Mouse (Mus musculus): Measurements from ENCODE around the gene Lrrc4. TPM values are rescaled to one million over a fixed set of nuclear protein-coding genes. Genes with fewer than 3 reads are reported as not detected.

The Lrrc4 gene
- polyA plus RNA-seq, 1 experiment = 0.53 TPM

DNA sequence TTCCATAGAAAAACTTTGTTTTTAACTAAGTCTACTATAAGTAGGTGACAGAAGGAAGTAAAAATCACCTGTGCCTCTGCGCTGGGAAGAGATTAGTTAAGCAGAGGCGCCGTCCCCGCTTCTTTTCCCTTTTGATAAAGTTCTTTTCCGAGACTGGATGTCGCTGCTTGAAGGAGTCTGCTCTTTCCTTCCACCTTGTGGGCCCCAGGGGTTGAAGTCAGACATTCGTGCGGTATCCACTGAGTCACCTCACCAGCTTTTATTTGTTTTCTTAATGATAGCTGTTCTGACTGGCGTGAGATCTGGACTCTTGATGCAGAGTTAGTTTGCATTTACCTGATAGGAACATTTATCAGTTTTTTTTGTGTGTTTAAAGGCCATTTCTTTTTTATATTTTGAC lies 96.4 kb downstream of the Lrrc4 start:
- Histone ChIP-seq H3K36me3 (ENCODE audit: control insufficient read depth, insufficient read depth, low read length) (no peaks in the 10 kb centered on the region), H3K4me1 (ENCODE audit: control insufficient read depth, insufficient read depth, insufficient read length) (no peaks in the 10 kb centered on the region), H3K4me3 (ENCODE audit: extremely low read depth, insufficient read depth, insufficient read length) (no peak overlapping the region), H3K27me3 (ENCODE audit: control insufficient read depth, insufficient read depth, low read length) (no peaks in the 10 kb centered on the region), H3K27ac (ENCODE audit: insufficient read depth, low read length) (no peak overlapping the region)
- DNase-seq (ENCODE audit: low read depth in 1 of 2, low spot score in 2 of 2) = no peak
- TF ChIP-seq POLR2A (IDR thresholded peaks at IDR 0.05; ENCODE audit: low read depth, low read length) (no peak), CTCF (IDR thresholded peaks at IDR 0.05; ENCODE audit: extremely low read depth, insufficient read depth, insufficient read length, insufficient replicate concordance) (no peak)
- 93% methylated on average over 9 of the region's 9 CpGs for WGBS

DNA sequence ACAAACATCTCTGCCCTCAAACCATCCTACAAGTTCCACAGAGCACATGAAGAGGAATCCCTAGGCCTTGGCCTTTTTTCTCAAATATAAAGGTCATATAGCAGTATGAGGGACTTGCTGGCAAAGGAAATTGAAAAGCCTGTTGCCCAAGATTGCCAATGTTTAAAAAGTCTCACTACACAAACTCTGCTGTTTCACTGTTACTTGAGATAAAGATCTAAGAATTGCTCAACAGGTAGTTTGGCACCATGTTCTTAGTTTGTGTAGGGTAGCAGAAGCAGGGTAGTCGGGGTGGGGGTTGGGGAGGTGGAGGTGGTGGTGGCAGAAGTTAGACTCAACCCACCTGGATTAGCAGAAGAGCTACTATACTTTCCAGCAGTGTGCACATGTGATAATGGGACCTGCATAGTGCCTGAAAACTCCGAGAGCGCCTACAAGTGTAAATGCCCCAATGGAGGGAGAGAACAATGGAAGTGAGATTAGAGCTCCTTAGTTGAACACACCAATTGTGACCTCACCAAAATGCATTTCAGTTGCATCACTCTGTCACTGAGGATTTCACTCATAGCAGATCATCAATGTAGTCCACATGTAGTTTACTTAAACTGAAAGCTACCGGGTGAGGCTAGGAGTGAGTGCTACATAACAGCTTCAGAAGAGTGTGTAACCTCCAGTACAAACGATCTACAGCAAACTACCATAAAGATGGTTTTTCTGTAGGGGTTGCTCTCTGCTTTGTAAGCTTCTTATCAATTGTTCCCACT lies 97.5 kb downstream of the Lrrc4 start:
- no peak for DNase-seq (ENCODE audit: low read depth in 1 of 2, low spot score in 2 of 2)
- 86% methylated on average over 5 of the region's 5 CpGs for WGBS
- H3K36me3 ChIP-seq (ENCODE audit: control insufficient read depth, insufficient read depth, low read length) = no peaks in the 10 kb centered on the region
- H3K27me3 ChIP-seq (ENCODE audit: control insufficient read depth, insufficient read depth, low read length) = no peaks in the 10 kb centered on the region
- no peak for TF ChIP-seq CTCF (IDR thresholded peaks at IDR 0.05; ENCODE audit: extremely low read depth, insufficient read depth, insufficient read length, insufficient replicate concordance)
- no peak for TF ChIP-seq POLR2A (IDR thresholded peaks at IDR 0.05; ENCODE audit: low read depth, low read length)
- H3K4me3 ChIP-seq (ENCODE audit: extremely low read depth, insufficient read depth, insufficient read length) = no peak overlapping the region
- H3K27ac ChIP-seq (ENCODE audit: insufficient read depth, low read length) = no peak overlapping the region
- no peaks in the 10 kb centered on the region for H3K4me1 ChIP-seq (ENCODE audit: control insufficient read depth, insufficient read depth, insufficient read length)

DNA sequence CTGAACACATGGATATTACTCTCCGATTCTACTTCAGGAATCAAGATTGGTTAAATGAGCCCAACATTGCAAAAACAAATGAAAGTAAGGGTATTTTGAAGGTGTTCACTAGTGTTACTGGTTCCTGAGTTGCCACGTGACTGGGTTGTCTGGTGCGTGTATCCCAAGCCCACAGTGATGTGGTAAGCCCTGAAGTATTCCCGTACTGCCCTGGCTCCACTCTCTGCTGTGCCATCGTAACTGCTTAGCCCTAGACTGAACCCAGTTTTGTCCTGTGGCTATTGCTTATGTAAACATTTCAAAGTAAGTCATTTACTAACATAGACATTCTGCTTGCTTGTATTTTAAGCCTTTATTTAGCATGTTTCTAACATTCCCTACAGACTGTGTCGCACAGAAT lies 100.3 kb downstream of the Lrrc4 start:
- 96% methylated on average over 6 of the region's 6 CpGs for WGBS
- no peak for DNase-seq (ENCODE audit: low read depth in 1 of 2, low spot score in 2 of 2)

DNA sequence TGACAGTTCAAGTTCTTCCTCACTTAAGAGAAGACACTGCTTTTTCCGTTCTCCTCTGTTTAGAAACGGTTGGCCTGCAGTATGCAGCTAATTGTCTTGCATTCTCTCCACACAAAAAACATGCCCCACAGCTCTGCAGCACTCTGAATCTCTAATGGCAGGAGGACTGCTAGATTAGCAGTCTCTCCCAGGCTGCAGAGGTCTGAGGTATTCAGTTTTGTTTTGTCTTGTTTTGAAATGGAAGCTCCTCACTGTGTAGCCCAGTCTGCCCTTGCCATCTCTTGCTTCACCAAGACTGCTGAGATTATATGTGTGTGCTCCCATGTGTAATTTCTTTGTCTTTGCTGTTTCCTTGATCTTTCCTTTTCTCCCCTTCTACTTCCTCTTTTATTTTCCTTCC lies 101.9 kb downstream of the Lrrc4 start:
- 78% methylated on average over 2 of the region's 2 CpGs for WGBS
- Histone ChIP-seq H3K4me3 (ENCODE audit: extremely low read depth, insufficient read depth, insufficient read length) (no peak overlapping the region), H3K36me3 (ENCODE audit: control insufficient read depth, insufficient read depth, low read length) (peaks cover 2% of the 10 kb centered on the region), H3K27me3 (ENCODE audit: control insufficient read depth, insufficient read depth, low read length) (no peaks in the 10 kb centered on the region), H3K4me1 (ENCODE audit: control insufficient read depth, insufficient read depth, insufficient read length) (no peaks in the 10 kb centered on the region), H3K27ac (ENCODE audit: insufficient read depth, low read length) (no peak overlapping the region)
- TF ChIP-seq CTCF (IDR thresholded peaks at IDR 0.05; ENCODE audit: extremely low read depth, insufficient read depth, insufficient read length, insufficient replicate concordance) (no peak), POLR2A (IDR thresholded peaks at IDR 0.05; ENCODE audit: low read depth, low read length) (no peak)
- DNase-seq (ENCODE audit: low read depth in 1 of 2, low spot score in 2 of 2) = no peak

More for the DNA sequence above, 100.3 kb downstream of the Lrrc4 start:
- TF ChIP-seq POLR2A (IDR thresholded peaks at IDR 0.05; ENCODE audit: low read depth, low read length) (no peak), CTCF (IDR thresholded peaks at IDR 0.05; ENCODE audit: extremely low read depth, insufficient read depth, insufficient read length, insufficient replicate concordance) (no peak)
- no peaks in the 10 kb centered on the region for H3K4me1 ChIP-seq (ENCODE audit: control insufficient read depth, insufficient read depth, insufficient read length)
- no peaks in the 10 kb centered on the region for H3K27me3 ChIP-seq (ENCODE audit: control insufficient read depth, insufficient read depth, low read length)
- H3K27ac ChIP-seq (ENCODE audit: insufficient read depth, low read length) = no peak overlapping the region
- H3K4me3 ChIP-seq (ENCODE audit: extremely low read depth, insufficient read depth, insufficient read length) = no peak overlapping the region
- no peaks in the 10 kb centered on the region for H3K36me3 ChIP-seq (ENCODE audit: control insufficient read depth, insufficient read depth, low read length)

DNA sequence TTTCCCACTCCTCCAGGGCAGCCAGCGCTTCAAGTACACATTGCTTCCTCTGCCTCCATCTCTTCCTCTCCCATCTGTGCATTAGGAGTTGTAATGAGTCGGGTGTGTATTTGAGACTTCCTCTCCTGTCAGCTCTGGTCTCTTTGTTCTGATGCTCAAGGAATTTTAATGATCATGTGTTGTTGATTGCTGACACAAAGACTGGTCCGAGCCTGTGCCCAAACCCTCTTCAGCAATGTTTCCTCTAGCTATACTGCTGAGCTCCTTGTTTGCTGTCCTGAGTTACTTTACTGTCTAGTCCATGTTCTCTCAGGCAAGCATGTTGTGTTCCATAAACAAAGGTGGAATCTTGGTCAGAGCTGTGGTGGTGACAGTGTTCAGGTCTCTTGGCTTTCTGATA lies 102.3 kb downstream of the Lrrc4 start:
- peaks cover 2% of the 10 kb centered on the region for H3K36me3 ChIP-seq (ENCODE audit: control insufficient read depth, insufficient read depth, low read length)
- no peak for TF ChIP-seq CTCF (IDR thresholded peaks at IDR 0.05; ENCODE audit: extremely low read depth, insufficient read depth, insufficient read length, insufficient replicate concordance)
- no peak for TF ChIP-seq POLR2A (IDR thresholded peaks at IDR 0.05; ENCODE audit: low read depth, low read length)
- H3K4me1 ChIP-seq (ENCODE audit: control insufficient read depth, insufficient read depth, insufficient read length) = no peaks in the 10 kb centered on the region
- no peaks in the 10 kb centered on the region for H3K27me3 ChIP-seq (ENCODE audit: control insufficient read depth, insufficient read depth, low read length)
- no peak for DNase-seq (ENCODE audit: low read depth in 1 of 2, low spot score in 2 of 2)
- no peak overlapping the region for H3K4me3 ChIP-seq (ENCODE audit: extremely low read depth, insufficient read depth, insufficient read length)
- H3K27ac ChIP-seq (ENCODE audit: insufficient read depth, low read length) = no peak overlapping the region
- 77% methylated on average over 3 of the region's 3 CpGs for WGBS

DNA sequence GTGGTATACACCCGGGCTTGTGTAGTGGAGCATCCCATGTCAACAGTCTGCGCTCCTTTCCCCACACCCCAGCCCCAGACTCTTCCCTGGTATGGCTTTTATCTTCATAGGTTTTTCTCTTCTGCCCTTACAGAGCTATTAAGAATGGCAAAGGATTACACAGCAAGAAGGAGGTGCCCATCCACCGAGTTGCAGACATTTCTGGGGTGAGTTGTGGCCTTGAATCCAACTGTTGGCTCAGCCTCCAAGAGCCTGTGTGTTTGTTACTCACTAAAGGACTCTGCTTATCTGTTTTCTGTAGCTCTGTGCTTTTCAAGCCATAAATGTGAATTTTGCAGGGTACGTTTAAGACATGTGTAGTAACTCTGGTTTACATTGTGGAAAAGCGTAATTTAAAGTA lies 106.8 kb downstream of the Lrrc4 start:
- Histone ChIP-seq H3K4me1 (ENCODE audit: control insufficient read depth, insufficient read depth, insufficient read length) (no peaks in the 10 kb centered on the region), H3K27me3 (ENCODE audit: control insufficient read depth, insufficient read depth, low read length) (no peaks in the 10 kb centered on the region), H3K36me3 (ENCODE audit: control insufficient read depth, insufficient read depth, low read length) (peaks cover 2% of the 10 kb centered on the region), H3K4me3 (ENCODE audit: extremely low read depth, insufficient read depth, insufficient read length) (no peak overlapping the region), H3K27ac (ENCODE audit: insufficient read depth, low read length) (no peak overlapping the region)
- no peak for DNase-seq (ENCODE audit: low read depth in 1 of 2, low spot score in 2 of 2)
- TF ChIP-seq POLR2A (IDR thresholded peaks at IDR 0.05; ENCODE audit: low read depth, low read length) (no peak), CTCF (IDR thresholded peaks at IDR 0.05; ENCODE audit: extremely low read depth, insufficient read depth, insufficient read length, insufficient replicate concordance) (no peak)
- WGBS = 90% methylated on average over 5 of the region's 5 CpGs

DNA sequence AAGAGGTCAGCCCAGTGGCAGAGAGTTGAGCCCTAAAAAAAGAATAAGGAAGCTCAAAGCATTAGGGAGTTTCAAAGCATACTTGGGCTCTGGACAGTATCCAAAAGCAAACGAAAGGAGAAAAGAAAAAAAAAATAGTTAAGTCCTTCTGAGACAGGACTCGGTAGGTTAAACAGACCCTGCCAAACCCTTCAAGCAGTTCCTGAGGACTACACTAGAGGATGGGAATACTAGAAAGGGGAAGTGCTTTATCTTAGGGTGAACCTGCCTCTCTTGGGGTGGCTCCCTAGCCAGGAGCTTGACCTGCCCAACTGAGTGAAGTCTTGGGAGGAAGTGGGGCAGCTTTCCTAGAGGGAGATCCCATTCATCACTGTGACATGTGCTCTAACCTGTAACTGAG lies 108.5 kb downstream of the Lrrc4 start:
- 20% methylated on average over 2 of the region's 2 CpGs for WGBS
- H3K4me1 ChIP-seq (ENCODE audit: control insufficient read depth, insufficient read depth, insufficient read length) = no peaks in the 10 kb centered on the region
- no peaks in the 10 kb centered on the region for H3K27me3 ChIP-seq (ENCODE audit: control insufficient read depth, insufficient read depth, low read length)
- DNase-seq (ENCODE audit: low read depth in 1 of 2, low spot score in 2 of 2) = no peak
- H3K4me3 ChIP-seq (ENCODE audit: extremely low read depth, insufficient read depth, insufficient read length) = no peak overlapping the region
- H3K36me3 ChIP-seq (ENCODE audit: control insufficient read depth, insufficient read depth, low read length) = peaks cover 2% of the 10 kb centered on the region
- no peak for TF ChIP-seq POLR2A (IDR thresholded peaks at IDR 0.05; ENCODE audit: low read depth, low read length)
- no peak for TF ChIP-seq CTCF (IDR thresholded peaks at IDR 0.05; ENCODE audit: extremely low read depth, insufficient read depth, insufficient read length, insufficient replicate concordance)
- H3K27ac ChIP-seq (ENCODE audit: insufficient read depth, low read length) = no peak overlapping the region
